8 mouse cellular contexts compared by ENCODE assay signal in genomic region chr8:92846684-92847083, GRCm38 (mm10). TPM values are rescaled to one million over a fixed set of nuclear protein-coding genes. Genes with fewer than 3 reads are reported as not detected.
DNase-seq lines count a peak whose midpoint lies in the region; ATAC-seq and TF ChIP-seq lines count a peak whose summit lies in the region.

No protein-coding gene starts in this region.

- H3K4me1 ChIP-seq in embryonic facial prominence, embryonic 10.5 days = peaks cover 40% of the 10 kb centered on the region
- H3K4me1 ChIP-seq in heart, postnatal 0 days (ENCODE audit: control insufficient read depth, insufficient read depth) = peaks cover 13% of the 10 kb centered on the region; the same call in 1 of the 2 replicates

- H3K27me3 ChIP-seq in embryonic facial prominence, embryonic 10.5 days (replicated peaks; ENCODE audit: low read depth, poor library complexity, severe bottlenecking) = no peaks in the 10 kb centered on the region
- no peaks in the 10 kb centered on the region for H3K27me3 ChIP-seq in heart, postnatal 0 days (ENCODE audit: control insufficient read depth, insufficient read depth, low read length)

- no peak for TF ChIP-seq CTCF in heart, postnatal 0 days (IDR thresholded peaks at IDR 0.05; ENCODE audit: low read depth)

- H3K4me2 ChIP-seq in heart, postnatal 0 days (ENCODE audit: low read depth, low read length) = peak overlapping the region; percentile 22

- no peak for TF ChIP-seq EP300 in heart, postnatal 0 days (IDR thresholded peaks at IDR 0.05; ENCODE audit: low read depth)

- peak; percentile 44 for DNase-seq in kidney, postnatal 10 days
- no peak for DNase-seq in kidney, adult 11 months
- DNase-seq in embryonic facial prominence, embryonic 10.5 days (ENCODE audit: low spot score) = no peak
- DNase-seq in heart, postnatal 0 days (ENCODE audit: low spot score) = no peak
- no peak for DNase-seq in natural killer cell, adult 2 months (ENCODE audit: low spot score in 2 of 2)
- DNase-seq in urinary bladder, postnatal 25 days (ENCODE audit: low spot score) = no peak

- no peak overlapping the region for H3K4me3 ChIP-seq in embryonic facial prominence, embryonic 10.5 days
- H3K4me3 ChIP-seq in heart, postnatal 0 days (ENCODE audit: low read depth, low read length) = no peak overlapping the region

- H3K9me3 ChIP-seq in embryonic facial prominence, embryonic 10.5 days = no peaks in the 10 kb centered on the region
- no peaks in the 10 kb centered on the region for H3K9me3 ChIP-seq in heart, postnatal 0 days (replicated peaks; ENCODE audit: control insufficient read depth, low read length)

- peaks cover 99% of the 10 kb centered on the region for H3K36me3 ChIP-seq in embryonic facial prominence, embryonic 10.5 days (replicated peaks)
- H3K36me3 ChIP-seq in heart, postnatal 0 days (replicated peaks; ENCODE audit: control insufficient read depth, insufficient read depth, low read length) = no peaks in the 10 kb centered on the region

- H3K27ac ChIP-seq in embryonic facial prominence, embryonic 10.5 days (replicated peaks) = peak overlapping the region; percentile 69
- peak overlapping the region; percentile 71 for H3K27ac ChIP-seq in heart, postnatal 0 days (ENCODE audit: low read depth)

- peak; percentile 45 for ATAC-seq in heart, postnatal 0 days (ENCODE audit: insufficient read depth, low read depth)
- peak; percentile 69 for ATAC-seq in megakaryocyte progenitor cell, adult 5-6 weeks (replicated peaks; ENCODE audit: poor library complexity)
- no peak for ATAC-seq in cerebellum, adult (ENCODE audit: insufficient number of reproducible peaks, low FRiP score, low TSS enrichment)

- H3K9ac ChIP-seq in heart, postnatal 0 days (replicated peaks; ENCODE audit: low read depth, low read length) = no peak overlapping the region

- 49% methylated on average over 3 of the region's 3 CpGs for WGBS in embryonic facial prominence, embryonic 10.5 days
- 3% methylated on average over 3 of the region's 3 CpGs for WGBS in heart, postnatal 0 days

RNA-seq across cellular contexts. Expression of gene Lpcat2, which starts 8.5 kb away (rescaled TPM):
- polyA plus RNA-seq in embryonic facial prominence, embryonic 10.5 days (2016; fragmentation: Nextera tagmentation; extraction: Ambion mirVana) = 3.1 and 4.3 TPM in 2 replicates
- 1.5 and 4.9 TPM in 2 replicates for total RNA-seq in heart, postnatal 0 days (2014; rRNA removed; ENCODE audit: low replicate concordance)
- 2.8 and 3.0 TPM in 2 replicates for polyA plus RNA-seq in heart, postnatal 0 days (2015; fragmentation: Nextera tagmentation; extraction: Ambion mirVana)
- 12.9 and 16.5 TPM in 2 replicates for total RNA-seq in megakaryocyte progenitor cell, adult 5-6 weeks (2015)
- total RNA-seq in megakaryocyte progenitor cell, adult 5-6 weeks (2017) = 10.0 and 12.0 TPM in 2 replicates

RNA-seq across cellular contexts. Expression of gene Mmp2, which starts 19.6 kb away (rescaled TPM):
- polyA plus RNA-seq in embryonic facial prominence, embryonic 10.5 days (2016; fragmentation: Nextera tagmentation; extraction: Ambion mirVana) = 103 and 120 TPM in 2 replicates
- 92.6 and 113 TPM in 2 replicates for total RNA-seq in heart, postnatal 0 days (2014; rRNA removed; ENCODE audit: low replicate concordance)
- polyA plus RNA-seq in heart, postnatal 0 days (2015; fragmentation: Nextera tagmentation; extraction: Ambion mirVana) = 83.6 and 89.0 TPM in 2 replicates
- 0.59 and 0.79 TPM in 2 replicates for total RNA-seq in megakaryocyte progenitor cell, adult 5-6 weeks (2015)
- 0.37 and 1.6 TPM in 2 replicates for total RNA-seq in megakaryocyte progenitor cell, adult 5-6 weeks (2017)

RNA-seq across cellular contexts. Expression of gene Capns2, which starts 54.5 kb away (rescaled TPM):
- polyA plus RNA-seq in embryonic facial prominence, embryonic 10.5 days (2016; fragmentation: Nextera tagmentation; extraction: Ambion mirVana) = 0.25 TPM in 1 of 2 replicates, not detected in the other
- 0.38 TPM in 1 of 2 replicates, not detected in the other for total RNA-seq in heart, postnatal 0 days (2014; rRNA removed; ENCODE audit: low replicate concordance)
- polyA plus RNA-seq in heart, postnatal 0 days (2015; fragmentation: Nextera tagmentation; extraction: Ambion mirVana) = 0.11 TPM in 1 of 2 replicates, not detected in the other
- total RNA-seq in megakaryocyte progenitor cell, adult 5-6 weeks (2015) = 0.37 and 0.85 TPM in 2 replicates
- total RNA-seq in megakaryocyte progenitor cell, adult 5-6 weeks (2017) = not detected in 2 replicates

Comparison
In these comparisons a context has a peak if more than half of its experiments do, and no peak if none do; other contexts are left out.
1. RNA of gene Mmp2, which starts 19.6 kb away (total RNA-seq): 92.6 to 113 TPM in heart, postnatal 0 days; 0.37 to 1.6 TPM in megakaryocyte progenitor cell, adult 5-6 weeks; every median in the first group is over 10 times any median in the second.